Mouse (Mus musculus) ovary, postnatal 10 days (tissue): ENCODE measurements at regions not wholly inside any gene's neighbourhood (a gene's known extent, or its start where the extent isn't known, plus 50 kb on each side); places are given as distances from the start of the nearest gene placed in this dataset.

ENCODE experiments used
- DNase-seq: peaks from one replicate; pipeline ENCODE4 v3.0.0; 2022; ENCODE audit warnings: low spot score

DNA sequence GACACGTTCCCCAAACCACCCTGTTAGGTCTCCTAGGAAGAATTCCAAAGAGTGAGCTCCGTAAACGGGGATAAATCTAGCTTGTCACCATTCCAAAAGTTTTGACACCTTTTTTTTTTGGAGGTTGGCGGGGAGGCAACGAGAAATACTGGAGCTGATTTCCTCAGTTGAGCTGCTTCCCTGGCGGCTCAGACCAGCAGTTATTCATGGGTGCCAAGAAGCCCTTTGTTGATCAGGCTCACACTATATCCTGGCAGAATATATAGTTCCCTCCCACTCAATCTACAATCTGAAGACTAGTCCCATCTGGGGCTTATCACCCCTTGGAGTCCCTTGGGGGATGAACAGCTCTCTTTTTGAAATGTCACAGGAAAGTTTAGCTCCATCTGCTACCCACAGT, 77.5 kb upstream of the Tiam2 start:
- DNase-seq = no peak

DNA sequence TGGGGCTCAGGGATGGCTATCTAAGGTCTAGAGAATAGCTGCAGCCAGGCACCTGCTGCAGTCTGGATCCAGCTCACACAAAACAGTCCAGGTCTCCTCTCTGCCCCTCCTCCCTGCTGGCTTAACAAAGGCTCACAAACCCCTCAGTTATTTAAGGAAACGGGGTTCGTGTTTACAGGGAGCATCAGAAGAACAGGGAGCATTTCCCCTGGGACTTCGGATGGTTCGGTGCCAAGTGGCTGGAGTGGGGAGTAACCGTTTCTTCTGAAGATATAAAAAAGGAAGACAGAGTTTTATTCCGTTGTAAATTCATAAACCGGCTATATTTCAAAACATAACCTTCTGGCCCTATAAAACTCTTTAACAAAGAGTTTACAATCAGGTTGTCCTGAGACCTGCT, 77.1 kb upstream of the Tiam2 start:
- DNase-seq = no peak

DNA sequence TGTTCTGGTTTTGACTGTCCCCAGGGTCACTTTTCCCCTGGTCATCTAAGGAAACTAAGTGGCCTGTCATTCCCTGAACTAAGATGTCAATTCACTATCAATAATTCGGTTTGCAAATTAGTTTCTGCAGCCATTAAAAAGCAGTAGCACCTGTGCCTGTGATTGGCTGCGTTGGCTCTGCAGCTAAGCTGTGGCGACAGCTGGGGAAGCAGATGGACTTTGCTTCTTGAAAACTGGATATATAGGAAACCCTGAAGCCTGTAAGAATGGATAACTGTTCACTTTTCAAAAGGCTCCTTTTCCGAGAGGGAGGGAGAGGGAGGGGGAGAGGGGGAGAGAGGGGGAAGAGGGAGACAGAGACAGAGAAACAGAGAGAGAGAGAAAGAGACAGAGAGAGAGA, 75.2 kb upstream of the Tiam2 start:
- DNase-seq = no peak

DNA sequence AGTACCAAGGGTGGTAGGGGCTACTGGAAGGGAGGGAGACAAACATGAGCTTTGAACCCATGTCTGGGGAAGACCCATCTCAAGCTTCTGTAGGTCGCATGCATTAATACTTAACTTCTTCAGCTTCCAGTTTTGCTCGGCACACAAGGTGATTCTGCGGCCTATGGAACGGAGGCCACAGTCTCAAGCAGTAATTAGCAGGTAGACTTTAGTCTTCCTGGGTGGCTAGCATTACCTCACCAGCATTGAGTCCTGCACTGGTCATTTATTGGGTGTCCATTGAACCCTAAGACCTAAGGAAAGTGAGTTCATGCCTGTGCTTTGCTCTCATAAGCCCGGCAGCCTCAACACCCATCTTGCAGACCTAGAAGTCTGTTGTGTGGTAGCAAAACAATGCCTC, 74.4 kb upstream of the Tiam2 start:
- DNase-seq = no peak

DNA sequence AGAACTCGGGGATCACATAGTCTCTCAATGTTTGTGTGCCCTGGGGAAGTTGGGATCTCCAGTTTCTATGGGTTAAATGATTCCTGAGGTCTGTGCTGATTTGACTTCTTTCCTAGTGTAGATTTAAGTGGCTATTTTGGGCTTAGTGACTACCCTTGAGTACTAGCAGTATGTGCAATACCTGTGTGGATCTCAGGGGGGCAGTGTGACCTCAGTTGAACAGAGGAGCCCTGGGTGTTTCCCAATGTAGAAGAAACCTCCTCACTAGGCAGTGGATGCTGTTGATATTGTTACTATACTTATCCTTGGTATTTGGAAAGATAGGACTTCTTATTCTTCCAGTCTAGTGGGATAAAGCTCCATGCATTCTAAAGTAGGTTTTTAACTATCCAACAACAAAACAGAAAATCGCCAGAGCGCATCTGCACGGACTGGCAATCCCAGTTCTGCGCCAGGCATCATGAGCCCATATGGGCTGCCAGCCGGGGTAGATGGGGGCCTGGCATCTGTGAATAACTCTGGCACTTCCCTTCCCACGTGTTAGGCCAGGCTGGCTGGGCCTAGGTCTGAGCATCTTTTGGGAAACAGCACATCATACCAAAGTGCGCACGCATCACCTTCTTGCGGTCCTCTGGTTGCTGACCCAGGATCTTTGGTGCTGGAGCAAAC, 72.7 kb upstream of the Tiam2 start:
- DNase-seq = no peak

DNA sequence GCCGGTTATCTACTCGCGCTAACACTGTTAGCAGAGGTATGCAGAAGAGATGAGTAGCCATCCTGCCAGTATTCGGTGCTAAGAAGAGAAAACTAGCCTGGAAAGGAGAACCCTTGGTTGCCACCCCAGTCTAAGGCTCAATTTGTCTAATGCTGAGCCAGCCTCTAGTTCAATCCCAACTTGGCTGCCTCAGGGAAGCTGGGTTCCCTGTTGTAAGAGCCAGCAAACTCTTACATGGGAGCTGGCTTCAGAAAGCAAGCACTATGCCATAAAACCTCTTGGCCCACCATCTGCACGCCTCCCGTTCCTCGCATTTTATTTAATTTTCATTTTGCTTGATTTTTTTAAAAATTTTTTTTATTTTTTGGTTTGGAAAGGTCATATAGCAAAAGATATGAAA, 69.6 kb upstream of the Tiam2 start:
- DNase-seq = no peak

DNA sequence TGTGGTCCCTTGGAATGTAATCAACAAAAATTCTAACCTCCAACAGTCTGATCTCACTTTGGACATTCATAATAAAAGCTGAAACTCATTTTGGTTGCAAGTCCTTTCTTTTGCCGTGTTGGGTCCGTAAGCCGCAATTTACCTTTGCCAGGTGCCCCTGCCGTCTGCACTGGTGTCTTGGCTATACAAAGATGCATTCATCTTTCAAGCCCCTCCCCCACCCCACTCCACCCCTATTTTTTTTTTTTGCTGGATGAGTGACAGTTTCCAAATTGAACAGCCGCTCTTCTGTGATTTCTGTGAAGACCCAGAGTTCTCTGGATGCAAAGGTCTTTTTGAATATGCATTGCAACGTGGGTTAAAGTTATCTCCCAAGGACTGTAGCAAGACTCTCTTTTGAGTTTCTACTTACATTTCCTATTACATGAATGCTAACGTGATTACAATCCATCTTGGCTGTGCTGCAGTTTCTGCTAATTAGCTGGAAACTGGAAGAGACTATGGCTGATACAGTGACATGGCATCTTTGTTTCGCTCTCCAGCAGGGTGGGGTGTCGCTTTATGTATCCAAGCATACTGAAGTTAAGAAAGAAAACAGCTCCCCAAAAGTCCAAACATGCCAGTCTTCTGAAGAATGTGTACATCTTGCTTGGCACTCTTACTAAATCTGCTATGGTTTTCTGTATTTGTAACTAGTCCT, 67.4 kb upstream of the Tiam2 start:
- no peak for DNase-seq

DNA sequence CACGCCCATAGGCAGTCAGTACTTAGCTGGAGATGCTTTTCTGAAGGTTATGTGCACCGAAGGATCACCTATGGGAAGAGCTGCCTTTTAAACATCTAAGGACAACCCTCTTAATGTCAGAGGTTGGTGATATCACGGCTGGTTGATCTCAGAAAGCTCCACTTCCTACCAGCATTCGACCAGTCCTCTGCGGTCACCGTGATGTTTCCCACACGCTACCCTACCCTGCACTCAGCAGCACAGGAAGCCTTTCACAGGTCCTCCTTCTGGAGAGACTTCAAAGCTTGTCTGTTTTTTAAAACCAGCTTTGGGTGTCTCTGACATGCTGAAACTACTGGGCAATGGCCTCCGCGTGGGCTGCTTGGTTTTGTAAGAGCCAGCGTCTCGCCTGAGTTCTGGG, 65.6 kb upstream of the Tiam2 start:
- DNase-seq = no peak

DNA sequence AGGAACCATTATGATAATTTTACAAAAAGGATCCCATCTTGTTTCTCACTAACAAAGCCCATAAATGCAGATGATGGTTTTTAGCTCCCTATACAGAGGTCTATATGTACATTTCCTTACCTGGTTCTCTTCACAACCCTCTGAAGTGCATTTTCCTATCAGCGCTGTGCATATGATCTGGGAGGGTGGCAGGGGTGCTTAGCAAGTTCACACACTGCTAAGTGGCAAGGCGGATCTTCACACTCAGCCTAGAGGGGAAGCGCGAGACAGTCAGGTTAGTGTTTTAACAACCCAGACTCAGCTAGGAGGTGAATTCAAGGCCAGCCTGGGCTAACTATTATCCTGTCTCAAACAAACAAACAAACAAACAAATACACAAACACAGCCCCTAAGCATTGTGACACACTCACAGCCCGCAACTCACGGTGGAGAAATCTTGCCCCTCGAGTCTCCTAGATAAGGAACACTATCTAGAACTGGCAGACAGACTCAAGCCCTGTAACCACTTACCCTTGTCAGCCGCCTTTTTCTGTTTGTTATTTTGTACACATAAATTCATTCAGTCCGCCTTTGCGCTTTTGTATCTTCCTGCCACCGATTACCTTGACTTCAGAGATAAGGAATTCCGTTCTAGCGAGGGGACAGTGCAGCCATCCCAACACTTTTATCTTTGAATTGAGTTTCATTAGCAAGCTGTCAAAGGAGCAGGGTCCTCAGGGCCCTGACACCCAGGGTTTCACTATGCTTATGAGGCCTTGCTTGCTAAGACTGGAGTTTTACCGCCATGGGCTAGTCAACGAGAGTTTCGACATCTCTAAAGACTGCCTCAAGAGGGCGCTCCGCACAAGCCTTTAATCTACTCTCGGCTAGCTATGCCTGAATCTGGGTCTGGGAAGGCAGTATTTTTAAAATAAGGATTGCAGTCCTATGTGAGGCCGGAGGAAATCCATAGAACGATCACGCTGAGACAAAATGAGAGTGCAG, 53.0 kb upstream of the Tiam2 start:
- DNase-seq = peak; percentile 54

DNA sequence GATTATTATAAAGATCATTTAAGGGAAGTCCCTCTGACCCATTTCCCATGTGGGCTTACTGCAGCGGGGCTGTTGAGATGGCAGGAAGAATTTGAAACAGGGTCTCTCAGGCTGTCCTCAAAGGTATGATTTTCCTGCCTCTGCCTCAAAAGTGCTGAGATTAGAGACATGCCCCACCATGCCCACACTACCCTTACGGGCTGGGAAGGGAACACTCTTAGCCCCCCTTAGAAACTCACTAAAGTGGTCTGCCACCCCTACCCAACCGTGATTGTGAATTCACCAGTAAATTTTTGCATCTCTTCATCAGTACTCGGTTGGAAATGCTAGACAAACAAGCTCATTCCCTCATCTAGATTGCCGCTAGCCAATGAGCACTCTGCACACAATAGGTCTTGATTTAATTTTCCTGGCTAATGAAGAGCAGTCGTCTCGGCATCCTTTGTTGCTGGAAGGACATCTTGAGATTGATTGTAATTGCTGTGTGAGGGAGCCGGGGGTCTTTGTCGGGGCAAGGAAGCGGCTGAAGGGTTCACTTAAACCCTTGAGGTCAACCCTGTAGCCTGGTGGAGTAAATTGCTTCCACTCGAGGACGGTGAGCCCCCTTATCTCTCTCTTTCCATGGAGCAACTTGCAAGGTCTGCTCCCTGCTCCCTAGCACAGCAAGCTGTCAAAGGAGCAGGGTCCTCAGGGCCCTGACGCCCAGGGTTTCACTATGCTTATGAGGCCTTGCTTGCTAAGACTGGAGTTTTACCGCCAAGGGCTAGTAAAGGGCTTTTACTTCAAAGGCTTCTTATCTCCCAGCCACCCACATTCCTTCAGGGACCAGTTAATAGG, 51.7 kb upstream of the Tiam2 start:
- DNase-seq = no peak
